Mouse (Mus musculus): Measurements from ENCODE around the gene Toe1. TPM values are rescaled to one million over a fixed set of nuclear protein-coding genes. Genes with fewer than 3 reads are reported as not detected.

Gene Toe1
- total and polyA plus RNA-seq, 3 experiments = 3.5 to 46.1 (median 12.5) TPM

- DNase-seq (ENCODE audit: low spot score) = no peak
- H3K9me3 ChIP-seq (replicated peaks) = no peaks in the 10 kb centered on the region
Measured at GRCm38 (mm10) chr4:116838999-116839398, 31.6 kb upstream of the Toe1 start.

GRCm38 (mm10) chr4:116830070-116830368 lies 22.6 kb upstream of the Toe1 start:
- H3K36me3 ChIP-seq (replicated peaks) = no peaks in the 10 kb centered on the region
- no peak for ATAC-seq (ENCODE audit: extremely low read depth, insufficient number of reproducible peaks, low FRiP score, poor library complexity, severe bottlenecking)

More at GRCm38 (mm10) chr4:116838999-116839398, 31.6 kb upstream of the Toe1 start:
- H3K27me3 ChIP-seq (ENCODE audit: insufficient read depth, low read length) = peaks cover 3% of the 10 kb centered on the region; the same call in 1 of the 2 replicates
- TF ChIP-seq POLR2AphosphoS5 (IDR thresholded peaks at IDR 0.05; ENCODE audit: insufficient replicate concordance, low read depth, low read length) (no peak), GATA1 (IDR thresholded peaks at IDR 0.05; ENCODE audit: borderline replicate concordance, low read length) (no peak), TAL1 (conservative IDR thresholded peaks at IDR 0.05; ENCODE audit: low read depth, low read length) (no peak)
- H3K4me3 ChIP-seq (ENCODE audit: low read depth, low read length) = no peak overlapping the region
- peaks cover 6% of the 10 kb centered on the region; the same call in 1 of the 2 replicates for H3K4me1 ChIP-seq (ENCODE audit: insufficient read depth, low read depth, low read length)
- ATAC-seq (ENCODE audit: extremely low read depth, insufficient number of reproducible peaks, low FRiP score, poor library complexity, severe bottlenecking) = no peak
- no peaks in the 10 kb centered on the region for H3K36me3 ChIP-seq (replicated peaks)

GRCm38 (mm10) chr4:116829364-116830069 lies 22.1 kb upstream of the Toe1 start:
- no peaks in the 10 kb centered on the region for H3K36me3 ChIP-seq (replicated peaks)
- H3K9me3 ChIP-seq (replicated peaks) = no peaks in the 10 kb centered on the region
- H3K27me3 ChIP-seq (ENCODE audit: insufficient read depth, low read length) = peaks cover 17% of the 10 kb centered on the region
- DNase-seq (ENCODE audit: low spot score) = no peak
- ATAC-seq (ENCODE audit: extremely low read depth, insufficient number of reproducible peaks, low FRiP score, poor library complexity, severe bottlenecking) = no peak
- TF ChIP-seq CTCF (IDR thresholded peaks at IDR 0.05; ENCODE audit: low read depth, low read length) (no peak), GATA1 (IDR thresholded peaks at IDR 0.05; ENCODE audit: borderline replicate concordance, low read length) (no peak), POLR2AphosphoS5 (IDR thresholded peaks at IDR 0.05; ENCODE audit: insufficient replicate concordance, low read depth, low read length) (no peak), TAL1 (conservative IDR thresholded peaks at IDR 0.05; ENCODE audit: low read depth, low read length) (no peak), GATA2 (IDR thresholded peaks at IDR 0.05; ENCODE audit: borderline replicate concordance, low read depth, low read length) (no peak)
- H3K4me1 ChIP-seq (ENCODE audit: insufficient read depth, low read depth, low read length) = no peaks in the 10 kb centered on the region
- no peak overlapping the region for H3K4me3 ChIP-seq (ENCODE audit: low read depth, low read length)

More at GRCm38 (mm10) chr4:116830070-116830368, 22.6 kb upstream of the Toe1 start:
- TF ChIP-seq TAL1 (conservative IDR thresholded peaks at IDR 0.05; ENCODE audit: low read depth, low read length) = no peak
- TF ChIP-seq POLR2AphosphoS5 (IDR thresholded peaks at IDR 0.05; ENCODE audit: insufficient replicate concordance, low read depth, low read length) = no peak
- no peak for TF ChIP-seq GATA2 (IDR thresholded peaks at IDR 0.05; ENCODE audit: borderline replicate concordance, low read depth, low read length)
- no peak for TF ChIP-seq GATA1 (IDR thresholded peaks at IDR 0.05; ENCODE audit: borderline replicate concordance, low read length)
- TF ChIP-seq CTCF (IDR thresholded peaks at IDR 0.05; ENCODE audit: low read depth, low read length) = no peak
- Histone ChIP-seq H3K4me3 (ENCODE audit: low read depth, low read length) (no peak overlapping the region), H3K4me1 (ENCODE audit: insufficient read depth, low read depth, low read length) (no peaks in the 10 kb centered on the region), H3K27me3 (ENCODE audit: insufficient read depth, low read length) (peaks cover 12% of the 10 kb centered on the region), H3K9me3 (replicated peaks) (no peaks in the 10 kb centered on the region)
- no peak for DNase-seq (ENCODE audit: low spot score)

- H3K4me3 ChIP-seq (ENCODE audit: low read depth, low read length) = no peak overlapping the region
- no peak for TF ChIP-seq POLR2AphosphoS5 (IDR thresholded peaks at IDR 0.05; ENCODE audit: insufficient replicate concordance, low read depth, low read length)
- no peak for TF ChIP-seq GATA2 (IDR thresholded peaks at IDR 0.05; ENCODE audit: borderline replicate concordance, low read depth, low read length)
- TF ChIP-seq TAL1 (conservative IDR thresholded peaks at IDR 0.05; ENCODE audit: low read depth, low read length) = no peak
- TF ChIP-seq GATA1 (IDR thresholded peaks at IDR 0.05; ENCODE audit: borderline replicate concordance, low read length) = no peak
- peak; percentile 70 for TF ChIP-seq CTCF (IDR thresholded peaks at IDR 0.05; ENCODE audit: low read depth, low read length)
- H3K4me1 ChIP-seq (ENCODE audit: insufficient read depth, low read depth, low read length) = no peaks in the 10 kb centered on the region
- no peaks in the 10 kb centered on the region for H3K9me3 ChIP-seq (replicated peaks)
- peaks cover 19% of the 10 kb centered on the region for H3K27me3 ChIP-seq (ENCODE audit: insufficient read depth, low read length)
- peak; percentile 77 for DNase-seq (ENCODE audit: low spot score)
- H3K36me3 ChIP-seq (replicated peaks) = no peaks in the 10 kb centered on the region
- no peak for ATAC-seq (ENCODE audit: extremely low read depth, insufficient number of reproducible peaks, low FRiP score, poor library complexity, severe bottlenecking)
Measured at GRCm38 (mm10) chr4:116827819-116828218, 20.4 kb upstream of the Toe1 start.

GRCm38 (mm10) chr4:116824541-116825004 lies 17.1 kb upstream of the Toe1 start:
- ATAC-seq (ENCODE audit: extremely low read depth, insufficient number of reproducible peaks, low FRiP score, poor library complexity, severe bottlenecking) = no peak
- no peak for DNase-seq (ENCODE audit: low spot score)
- Histone ChIP-seq H3K36me3 (replicated peaks) (no peaks in the 10 kb centered on the region), H3K4me1 (ENCODE audit: insufficient read depth, low read depth, low read length) (peaks cover 5% of the 10 kb centered on the region), H3K4me3 (ENCODE audit: low read depth, low read length) (no peak overlapping the region), H3K9me3 (replicated peaks) (no peaks in the 10 kb centered on the region), H3K27me3 (ENCODE audit: insufficient read depth, low read length) (peaks cover 38% of the 10 kb centered on the region)
- TF ChIP-seq GATA1 (IDR thresholded peaks at IDR 0.05; ENCODE audit: borderline replicate concordance, low read length) (no peak), TAL1 (conservative IDR thresholded peaks at IDR 0.05; ENCODE audit: low read depth, low read length) (no peak), POLR2AphosphoS5 (IDR thresholded peaks at IDR 0.05; ENCODE audit: insufficient replicate concordance, low read depth, low read length) (no peak), GATA2 (IDR thresholded peaks at IDR 0.05; ENCODE audit: borderline replicate concordance, low read depth, low read length) (no peak), CTCF (IDR thresholded peaks at IDR 0.05; ENCODE audit: low read depth, low read length) (no peak)

- ATAC-seq (ENCODE audit: extremely low read depth, insufficient number of reproducible peaks, low FRiP score, poor library complexity, severe bottlenecking) (no peak), DNase-seq (ENCODE audit: low spot score) (no peak)
- TF ChIP-seq POLR2AphosphoS5 (IDR thresholded peaks at IDR 0.05; ENCODE audit: insufficient replicate concordance, low read depth, low read length) = no peak
- Histone ChIP-seq H3K9me3 (replicated peaks) (no peaks in the 10 kb centered on the region), H3K4me3 (ENCODE audit: low read depth, low read length) (no peak within 1 kb of the TSS; the same call in 1 of the 2 replicates), H3K4me1 (ENCODE audit: insufficient read depth, low read depth, low read length) (peaks cover 5% of the 10 kb centered on the region), H3K27me3 (ENCODE audit: insufficient read depth, low read length) (peaks cover 38% of the 10 kb centered on the region), H3K36me3 (replicated peaks) (peaks cover 22% of the 10 kb centered on the region)
Measured at GRCm38 (mm10) chr4:116821694-116822016, 14.2 kb upstream of the Toe1 start, which contains the start of gene Hpdl. Gene Hpdl (minus strand): TSS chr4:116821707.

All from G1E (cell line).